Mouse (Mus musculus): ENCODE measurements at regions not wholly inside any gene's neighbourhood (a gene's known extent, or its start where the extent isn't known, plus 50 kb on each side); places are given as distances from the start of the nearest gene placed in this dataset.

GRCm38 (mm10) chr6:100517662-100518061, 153.3 kb downstream of the Shq1 start:
- no peak for DNase-seq

DNA sequence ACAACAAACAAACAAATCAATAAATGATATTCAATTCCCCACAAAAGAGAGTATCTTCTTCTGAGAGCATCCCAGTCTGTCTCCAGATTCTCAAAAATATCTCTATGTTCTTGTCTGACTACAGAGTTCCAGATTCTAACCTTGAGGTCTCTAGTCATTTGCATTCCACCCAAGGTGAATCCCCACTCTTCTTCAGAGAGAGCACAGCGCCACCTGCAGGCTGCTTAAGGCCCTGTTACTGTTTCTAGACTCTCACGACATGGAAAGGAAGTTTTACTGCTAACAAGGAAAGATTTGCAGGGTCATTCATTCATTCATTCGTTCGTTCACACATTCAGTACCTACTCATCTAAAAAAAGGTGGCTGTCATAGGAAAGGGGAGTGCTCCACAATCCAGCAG, 158.3 kb downstream of the Shq1 start:
- DNase-seq, result peak in 1 of 2 experiments; percentile 39

DNA sequence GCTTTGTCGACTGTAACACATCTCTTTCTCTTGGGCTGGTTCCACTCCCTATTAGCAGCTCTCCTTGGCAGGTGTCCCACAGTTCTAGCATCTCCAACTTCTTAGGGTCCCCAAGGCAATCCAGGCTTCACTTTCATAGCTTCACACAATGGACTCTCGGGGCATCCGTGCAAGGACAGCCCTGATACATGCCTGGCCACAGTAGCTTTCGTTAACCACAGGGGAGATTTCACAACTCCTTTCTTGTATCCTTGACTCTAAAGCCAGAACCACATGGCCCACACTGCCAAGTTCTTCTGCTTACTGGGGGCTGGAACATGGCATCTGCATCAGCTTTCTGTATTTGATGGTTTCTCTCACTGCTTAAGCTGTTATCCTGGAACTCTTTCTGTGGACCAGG, 160.3 kb downstream of the Shq1 start:
- DNase-seq, result no peak

DNA sequence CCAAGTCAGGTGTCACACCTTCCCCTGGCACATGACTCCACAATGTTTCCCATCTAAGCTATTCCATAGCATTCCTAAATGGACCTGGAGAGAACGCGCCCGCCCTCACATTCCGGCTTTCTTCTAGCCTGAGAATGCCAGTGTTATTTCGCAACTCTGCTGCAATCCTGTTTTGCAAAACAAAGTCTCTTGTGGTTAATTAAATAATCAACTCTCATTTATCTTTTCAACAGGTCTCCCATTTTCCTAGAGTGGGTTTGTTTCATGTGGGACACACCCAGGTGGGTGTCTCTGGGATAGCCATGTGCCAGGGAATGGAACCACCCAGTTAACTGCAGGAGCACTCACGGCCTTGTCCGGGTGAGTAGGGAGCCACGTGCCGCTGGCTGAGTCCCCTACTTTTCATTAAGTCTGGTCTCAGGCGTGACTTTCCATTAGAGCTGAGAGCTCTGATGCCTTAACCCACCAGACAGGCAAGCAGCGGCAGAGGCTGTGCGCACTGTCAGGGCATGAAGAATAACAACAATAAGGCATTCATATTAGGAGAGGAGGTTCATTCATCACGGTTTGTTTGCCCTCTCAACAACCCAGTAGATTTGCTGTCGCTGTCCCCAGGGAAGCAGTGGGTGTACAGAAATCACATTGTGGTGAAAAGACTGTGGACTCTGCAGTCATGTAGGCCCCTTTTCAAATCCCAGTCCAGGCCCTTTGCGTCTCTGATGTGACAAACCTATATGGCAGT, 165.3 kb downstream of the Shq1 start:
- no peak for DNase-seq

DNA sequence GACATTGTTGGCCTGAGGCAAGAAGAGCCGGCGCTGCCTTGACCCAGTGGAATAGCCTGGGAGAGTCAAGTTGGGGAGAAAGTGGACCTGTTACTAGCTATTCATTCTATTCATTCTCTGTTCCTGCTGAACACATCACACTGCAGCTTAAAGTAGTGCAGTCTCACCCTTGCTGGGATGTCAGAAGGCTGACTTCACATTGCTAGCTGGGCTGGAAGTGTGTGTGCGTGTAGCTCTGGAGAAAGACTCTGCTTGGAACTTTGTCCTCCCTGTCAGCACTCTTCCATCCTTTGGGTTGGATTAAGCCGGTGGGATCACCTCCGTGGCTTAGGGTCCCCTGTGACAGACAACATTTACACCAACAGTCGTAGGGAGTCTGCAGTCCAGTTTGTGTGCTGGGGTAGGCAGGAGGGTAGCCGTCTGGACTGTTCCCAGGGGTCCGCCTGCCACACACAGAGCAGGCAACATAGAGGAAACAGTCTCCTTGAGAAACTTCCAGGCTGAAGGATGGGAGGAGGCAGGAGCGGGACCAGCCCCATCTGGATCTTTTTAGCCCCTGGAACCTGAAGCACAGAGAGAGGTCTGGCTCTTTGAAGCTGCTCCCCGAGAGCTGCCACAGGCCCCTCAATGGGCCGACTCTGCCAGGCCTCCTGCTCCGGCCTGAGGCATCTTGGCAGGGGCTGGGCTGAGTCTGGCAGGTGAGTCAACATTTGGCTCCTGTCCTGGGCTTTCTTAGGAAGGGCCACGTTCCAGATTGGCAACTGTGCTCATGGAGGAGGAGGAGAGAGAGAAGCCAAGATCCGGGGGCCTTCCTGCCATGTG, 167.8 kb downstream of the Shq1 start:
- DNase-seq, result peak; percentile 71 to 79

DNA sequence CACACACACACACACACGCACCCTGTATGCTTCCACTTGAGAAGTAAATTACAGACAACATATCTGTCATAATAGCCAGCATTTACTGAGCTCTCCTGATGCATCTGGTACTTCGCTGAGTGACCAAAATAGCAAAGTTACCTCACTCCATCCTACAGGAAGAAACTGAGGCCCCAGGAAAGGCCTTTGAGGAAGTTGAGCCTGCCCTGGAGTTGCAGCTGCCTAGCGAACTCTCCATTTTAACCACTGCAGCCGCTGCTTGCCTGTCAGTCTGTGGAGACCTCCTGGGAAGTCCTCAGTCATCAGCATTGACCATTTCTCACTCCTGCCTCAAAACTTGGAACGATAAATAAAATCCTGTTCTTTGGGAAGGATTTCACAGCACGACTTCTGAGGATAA, 168.8 kb downstream of the Shq1 start:
- no peak for DNase-seq

- DNase-seq, result peak; percentile 43 to 60
Observed at GRCm38 (mm10) chr6:100500741-100501140, 170.2 kb downstream of the Shq1 start.

GRCm38 (mm10) chr6:100500060-100500459, 170.9 kb downstream of the Shq1 start:
- DNase-seq, result no peak

DNA sequence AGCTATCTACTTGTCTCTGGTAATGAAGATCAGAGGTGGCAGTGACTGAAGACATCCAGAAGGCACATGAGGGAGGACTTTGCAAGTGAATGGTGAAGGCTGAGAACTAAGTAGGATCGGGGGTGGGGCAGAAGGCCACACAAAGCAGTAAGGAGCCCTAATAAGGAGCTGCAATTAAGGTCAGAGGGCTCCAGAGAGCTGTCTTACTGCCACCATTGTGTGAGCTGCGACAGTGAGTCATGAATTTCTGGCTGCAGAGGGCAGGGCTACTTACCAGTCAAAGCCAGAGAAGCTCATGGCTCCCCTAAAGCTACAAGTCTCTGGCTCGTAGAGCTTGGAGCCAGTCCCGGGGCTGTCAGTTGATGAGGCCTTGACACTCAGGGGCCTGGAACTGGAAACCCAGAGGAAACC, 172.1 kb downstream of the Shq1 start:
- DNase-seq, result no peak

DNA sequence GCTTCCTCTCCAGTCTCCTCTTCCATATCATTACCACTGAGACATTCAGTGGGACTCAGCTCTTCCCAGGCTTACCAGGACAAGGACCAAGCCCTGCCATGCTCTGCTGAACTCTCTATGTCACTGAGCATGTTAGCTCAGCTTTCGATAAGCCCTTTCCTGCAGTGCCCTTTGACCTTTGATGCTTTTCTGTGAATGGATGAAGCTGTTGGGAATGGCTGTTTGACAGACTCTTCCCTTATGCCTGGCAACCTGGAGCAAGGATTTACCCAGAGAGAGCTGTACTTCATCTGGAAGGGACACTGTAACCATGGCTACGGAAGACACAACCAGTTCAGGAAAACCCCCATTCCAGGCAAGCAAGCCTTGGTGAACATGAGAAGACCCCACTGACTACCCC, 172.8 kb downstream of the Shq1 start:
- DNase-seq, result no peak

GRCm38 (mm10) chr6:100496135-100496534, 174.8 kb downstream of the Shq1 start:
- no peak for DNase-seq

DNA sequence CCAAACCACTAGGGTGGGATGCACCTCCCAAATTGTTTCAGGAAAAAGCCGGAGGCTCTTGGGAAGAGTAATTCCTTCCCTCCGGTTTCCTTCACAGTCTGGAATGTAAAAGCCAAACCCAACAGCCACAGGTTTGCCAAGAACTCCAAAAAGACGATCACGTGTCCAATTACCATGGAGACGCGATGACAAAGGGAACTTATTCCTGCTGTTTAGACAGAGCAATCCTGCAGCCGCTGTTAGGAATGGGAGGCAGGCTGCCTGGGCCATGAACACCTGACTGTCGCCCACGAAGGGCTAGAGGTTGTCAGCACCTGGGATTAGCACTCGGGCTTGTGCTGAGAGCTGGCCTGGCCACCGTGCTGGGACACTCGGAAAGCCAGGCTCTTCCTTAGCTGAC, 175.8 kb downstream of the Shq1 start:
- peak; percentile 50 to 54 for DNase-seq

GRCm38 (mm10) chr6:100493558-100493957, 177.4 kb downstream of the Shq1 start:
- DNase-seq, result no peak

- DNase-seq, result no peak
Observed at GRCm38 (mm10) chr6:100491811-100492210, 179.1 kb downstream of the Shq1 start.

DNA sequence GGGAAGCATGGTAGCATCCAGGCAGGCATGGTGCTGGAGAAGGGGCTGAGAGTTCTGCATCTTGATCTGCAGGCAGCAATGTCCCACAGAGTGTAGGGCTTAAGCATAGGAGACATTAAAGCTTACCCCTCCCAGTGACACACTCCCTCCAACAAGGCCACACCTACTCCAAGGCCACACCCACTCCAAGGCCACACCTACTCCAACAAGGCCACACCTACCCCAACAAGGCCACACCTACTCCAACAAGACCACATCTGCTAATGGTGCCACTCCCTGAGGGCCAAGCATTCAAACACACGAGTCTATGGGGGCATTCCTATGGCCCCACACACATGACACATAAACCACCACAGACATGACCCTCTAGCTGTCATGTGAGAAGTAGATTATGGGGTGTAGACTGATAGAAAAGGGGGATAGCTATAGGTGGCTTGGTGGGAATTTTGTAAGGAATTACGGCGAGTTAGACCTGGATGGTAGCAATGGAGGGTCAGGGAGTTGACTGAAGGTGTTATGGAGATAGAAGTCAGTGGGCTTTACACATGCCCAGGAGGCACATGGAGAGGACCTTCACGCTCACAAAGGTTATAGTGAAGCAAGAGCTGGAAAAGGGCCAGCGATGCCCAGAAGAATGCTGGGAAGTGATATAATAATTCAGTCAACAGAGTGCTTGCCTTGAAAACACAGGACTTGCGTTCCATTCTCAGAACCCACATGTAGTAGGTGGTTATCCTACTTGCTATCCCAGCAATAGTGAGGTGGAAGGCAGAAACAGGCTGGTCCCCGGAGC, 179.8 kb downstream of the Shq1 start:
- DNase-seq, result no peak

- no peak for DNase-seq
Observed at GRCm38 (mm10) chr6:100483836-100484235, 187.1 kb downstream of the Shq1 start.

- peak in 1 of 2 experiments; percentile 17 for DNase-seq
Observed at GRCm38 (mm10) chr6:100483084-100483810, 187.7 kb downstream of the Shq1 start.

DNA sequence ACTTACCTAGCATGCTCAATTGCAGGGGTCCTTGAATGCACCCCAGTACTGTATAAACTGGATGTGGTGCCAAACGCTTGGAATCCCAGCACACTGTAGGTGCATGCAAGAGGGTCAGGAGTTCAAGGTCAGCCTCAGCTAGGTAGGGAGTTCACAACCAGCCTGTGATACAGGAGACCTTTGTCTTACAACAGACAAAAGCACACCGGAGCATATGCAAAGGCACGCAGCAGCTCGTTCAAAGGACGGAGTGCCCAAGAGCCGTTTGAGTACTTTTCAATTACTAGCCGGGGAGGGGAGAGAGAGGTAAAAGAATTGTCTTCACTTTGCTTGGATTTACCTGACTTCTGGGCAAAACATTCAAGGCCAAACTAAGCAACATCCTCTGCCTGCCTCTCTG, 188.4 kb downstream of the Shq1 start:
- DNase-seq, result no peak

DNA sequence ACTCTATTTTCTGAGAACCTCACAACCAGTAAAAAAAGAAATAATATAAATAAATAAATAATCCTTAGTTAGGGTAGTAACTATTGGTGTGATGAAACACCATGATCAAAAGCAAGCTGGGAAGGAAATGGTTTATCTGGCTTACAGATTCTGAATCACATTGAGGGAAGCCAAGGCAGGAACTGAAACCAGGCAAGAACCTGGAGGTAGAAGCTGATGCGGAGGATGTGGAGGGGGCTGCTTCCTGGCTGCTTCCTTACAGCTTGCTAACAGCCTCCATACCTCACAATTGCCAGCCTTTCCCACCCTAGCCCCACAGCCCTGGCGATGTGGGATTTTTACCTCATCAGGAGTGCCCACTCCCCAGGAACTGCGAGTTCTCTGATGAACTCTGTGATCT, 190.4 kb downstream of the Shq1 start:
- DNase-seq, result no peak

DNA sequence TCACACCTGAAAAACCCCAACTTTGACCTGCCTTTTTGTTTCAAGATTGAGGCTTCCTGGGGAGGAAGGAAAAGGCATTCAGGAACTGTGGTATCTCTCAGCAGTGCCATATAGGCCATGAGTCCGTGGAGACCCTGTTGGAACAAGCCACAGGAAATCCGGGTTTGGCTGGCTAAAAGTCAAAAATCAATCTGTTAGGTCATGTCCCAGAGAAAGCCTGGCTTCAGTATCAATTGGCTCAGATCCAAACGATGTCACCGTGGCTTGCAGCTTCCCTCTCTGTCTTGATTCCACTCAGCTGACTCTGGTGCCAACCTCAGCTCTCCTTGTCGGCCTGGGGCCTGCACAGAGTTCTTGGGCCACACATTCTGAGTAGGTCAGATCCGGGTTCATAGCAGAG, 191.1 kb downstream of the Shq1 start:
- peak in 1 of 2 experiments; percentile 24 for DNase-seq

DNA sequence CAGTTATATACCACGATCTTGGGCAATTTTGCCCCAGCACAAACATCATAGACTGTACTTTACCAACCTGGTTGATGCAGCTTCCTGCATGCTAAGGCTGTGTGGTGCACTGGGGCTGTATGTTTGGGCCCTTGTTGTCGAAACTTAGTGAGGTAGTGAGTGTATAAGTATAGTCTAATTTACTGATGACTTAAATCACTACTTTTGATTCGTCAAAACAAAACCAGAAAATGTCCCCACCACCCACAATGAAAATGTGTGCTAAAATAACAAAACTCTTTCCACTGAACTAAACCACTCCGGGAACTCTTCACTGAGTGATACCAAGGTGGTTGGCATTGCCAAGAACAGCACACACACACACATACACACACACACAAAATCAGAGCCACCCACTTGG, 191.5 kb downstream of the Shq1 start:
- no peak for DNase-seq
